Mouse (Mus musculus): Measurements from ENCODE around the gene B3gnt8. TPM values are rescaled to one million over a fixed set of nuclear protein-coding genes. Genes with fewer than 3 reads are reported as not detected.

B3gnt8 gene
- total RNA-seq, 2 experiments from 2014 or later: 1.5 to 1.6 TPM

DNA sequence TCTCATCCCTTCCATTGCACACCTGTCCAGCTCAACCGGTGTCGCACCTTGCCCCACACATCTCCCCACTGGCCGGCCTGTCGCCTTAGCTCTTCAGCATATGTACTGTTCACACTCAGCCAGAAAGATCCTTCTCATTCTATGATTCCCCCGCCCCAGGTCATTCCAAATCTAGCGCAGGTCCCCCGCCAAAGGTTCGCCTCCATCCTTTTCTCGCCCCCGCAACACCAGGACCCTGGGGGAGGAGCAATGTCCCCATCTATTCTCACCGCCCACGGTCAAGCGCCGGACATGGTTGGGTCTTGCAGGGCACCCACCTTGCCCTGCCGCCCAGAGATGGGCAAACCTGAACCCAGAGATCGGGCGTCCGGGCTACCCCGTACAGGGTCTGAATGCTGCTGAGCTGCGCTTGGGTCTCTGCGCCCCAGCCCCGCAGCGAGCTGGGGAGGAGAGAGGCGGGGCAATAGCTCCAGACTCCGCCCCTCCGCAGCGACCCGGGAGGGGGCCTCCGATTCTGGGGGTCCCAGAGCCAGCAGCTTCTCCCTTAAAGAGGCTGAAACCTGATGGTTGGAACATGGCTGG is 48.4 kb downstream of the B3gnt8 start, which contains the start of gene Tmem91:
Gene Tmem91, minus strand, starts transcription at position 448 of the 582 bp plus-strand sequence.
- intact Hi-C loops (cut with DNase I): no loop called here
- no peak for DNase-seq
- Histone ChIP-seq H3K4me3 (peak within 1 kb of the TSS; percentile 60), H3K27ac (no peak within 1 kb of the TSS)
- no peak for TF ChIP-seq CTCF (IDR thresholded peaks at IDR 0.05)

DNA sequence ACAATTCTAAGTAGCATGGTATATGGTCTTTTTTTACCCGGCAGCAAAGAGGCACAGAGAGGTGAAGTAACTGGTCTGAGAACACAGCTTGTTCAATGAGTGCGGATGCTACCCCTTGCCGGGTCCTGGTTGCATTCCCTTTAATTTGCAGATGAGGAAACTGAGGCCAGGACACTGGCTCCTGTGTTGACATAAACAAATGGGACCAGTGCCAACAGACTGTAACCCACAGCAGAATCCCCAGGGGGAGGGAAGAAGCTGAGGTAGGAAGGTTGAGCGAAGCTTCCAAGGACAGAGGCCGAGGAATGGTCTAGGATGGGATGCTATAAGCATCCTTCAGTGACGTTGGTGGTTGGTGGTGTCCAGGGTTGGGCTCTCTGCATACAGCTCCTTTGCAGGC is 49.0 kb downstream of the B3gnt8 start:
- no peak for DNase-seq
- Histone ChIP-seq H3K4me3 (no peak overlapping the region), H3K27ac (no peak overlapping the region)
- intact Hi-C loops (cut with DNase I): no loop called here
- TF ChIP-seq CTCF (IDR thresholded peaks at IDR 0.05): no peak

DNA sequence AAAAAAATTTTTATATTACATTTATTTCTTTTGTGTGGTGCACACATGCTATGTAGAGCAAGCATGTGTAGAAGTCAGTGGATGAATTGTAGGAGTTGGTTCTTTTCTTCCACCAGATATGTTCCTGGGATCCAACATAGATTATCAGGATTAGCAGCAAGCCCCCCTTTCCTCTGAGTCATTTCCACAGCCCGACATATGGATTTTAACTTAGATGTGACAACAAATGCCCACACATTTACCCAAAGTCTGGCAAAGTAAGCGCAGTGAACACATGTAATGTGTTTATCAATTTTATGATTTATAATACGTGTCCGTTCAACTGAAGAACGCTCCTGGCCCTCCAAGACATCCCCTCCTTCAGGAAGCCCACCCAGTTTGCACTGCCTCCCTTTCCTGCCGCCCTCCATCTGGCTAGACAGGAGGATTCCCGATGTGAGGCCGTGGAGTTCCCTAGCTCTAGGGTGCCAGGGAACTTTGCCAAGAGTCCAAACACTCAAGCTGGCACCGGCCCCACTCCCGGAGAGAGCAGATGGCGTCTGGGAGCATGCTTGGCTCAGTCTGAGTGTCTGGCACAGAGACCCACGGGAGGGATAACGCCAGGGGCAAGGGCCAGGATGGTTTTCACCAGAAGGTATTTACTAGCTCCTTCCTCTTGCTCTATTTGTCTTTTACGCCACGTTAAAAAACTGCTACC is 49.8 kb downstream of the B3gnt8 start:
- intact Hi-C loops (cut with DNase I): no loop called here
- no peak for TF ChIP-seq CTCF (IDR thresholded peaks at IDR 0.05)
- H3K27ac ChIP-seq: no peak overlapping the region

DNA sequence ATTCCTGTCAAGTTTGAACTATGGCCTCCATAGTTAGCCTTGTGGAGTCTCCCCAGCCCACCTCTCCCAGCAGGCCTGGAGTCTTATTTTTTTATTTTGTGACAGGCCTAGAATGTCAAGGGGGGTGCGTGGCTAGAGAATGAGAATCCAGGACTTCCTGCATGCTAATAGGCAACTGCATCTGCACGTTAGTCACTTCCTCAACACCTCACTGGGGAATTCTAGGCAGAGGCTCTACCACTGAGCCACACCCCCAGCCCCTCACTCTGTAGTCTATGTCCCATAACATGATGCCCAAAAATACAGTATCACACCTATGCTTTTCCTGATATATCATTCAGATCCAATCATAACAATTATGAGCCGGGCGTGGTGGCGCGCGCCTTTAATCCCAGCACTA is 50.6 kb downstream of the B3gnt8 start:
- intact Hi-C loops (cut with DNase I): no loop called here
- H3K27ac ChIP-seq: no peak overlapping the region
- DNase-seq: no peak

More for the DNA sequence above, 49.8 kb downstream of the B3gnt8 start:
- H3K4me3 ChIP-seq: peak overlapping the region; percentile 26; the same call in 1 of the 2 replicates
- peak; percentile 85 for DNase-seq

DNA sequence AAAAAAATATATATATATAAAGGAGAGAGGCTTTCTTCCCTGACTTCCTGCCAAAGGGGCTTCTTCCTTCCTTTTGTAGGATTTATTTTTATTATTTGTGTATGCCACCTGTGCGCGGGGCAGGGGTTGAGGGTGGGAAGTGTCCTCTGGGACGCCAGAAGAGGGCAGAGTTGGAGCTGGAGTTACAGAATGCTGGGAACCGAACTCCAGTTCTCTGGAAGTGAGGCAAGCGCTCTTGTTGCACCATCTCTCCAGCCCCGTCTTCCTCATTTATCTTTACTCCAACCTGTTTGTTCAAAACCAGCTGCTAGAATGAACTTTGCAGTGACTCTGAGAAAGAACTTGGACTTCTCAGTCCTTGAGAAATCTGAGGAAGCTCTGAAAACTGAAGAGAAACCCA is 53.5 kb downstream of the B3gnt8 start:
- no peak for DNase-seq
- intact Hi-C loops (cut with DNase I): no loop called here
- H3K4me3 ChIP-seq: peak overlapping the region; percentile 97
- TF ChIP-seq CTCF (IDR thresholded peaks at IDR 0.05): peak; percentile 24; the same call in 1 of the 2 replicates
- H3K27ac ChIP-seq: peak overlapping the region; percentile 97

More for the DNA sequence above, 50.6 kb downstream of the B3gnt8 start:
- TF ChIP-seq CTCF (IDR thresholded peaks at IDR 0.05): no peak
- no peak overlapping the region for H3K4me3 ChIP-seq

DNA sequence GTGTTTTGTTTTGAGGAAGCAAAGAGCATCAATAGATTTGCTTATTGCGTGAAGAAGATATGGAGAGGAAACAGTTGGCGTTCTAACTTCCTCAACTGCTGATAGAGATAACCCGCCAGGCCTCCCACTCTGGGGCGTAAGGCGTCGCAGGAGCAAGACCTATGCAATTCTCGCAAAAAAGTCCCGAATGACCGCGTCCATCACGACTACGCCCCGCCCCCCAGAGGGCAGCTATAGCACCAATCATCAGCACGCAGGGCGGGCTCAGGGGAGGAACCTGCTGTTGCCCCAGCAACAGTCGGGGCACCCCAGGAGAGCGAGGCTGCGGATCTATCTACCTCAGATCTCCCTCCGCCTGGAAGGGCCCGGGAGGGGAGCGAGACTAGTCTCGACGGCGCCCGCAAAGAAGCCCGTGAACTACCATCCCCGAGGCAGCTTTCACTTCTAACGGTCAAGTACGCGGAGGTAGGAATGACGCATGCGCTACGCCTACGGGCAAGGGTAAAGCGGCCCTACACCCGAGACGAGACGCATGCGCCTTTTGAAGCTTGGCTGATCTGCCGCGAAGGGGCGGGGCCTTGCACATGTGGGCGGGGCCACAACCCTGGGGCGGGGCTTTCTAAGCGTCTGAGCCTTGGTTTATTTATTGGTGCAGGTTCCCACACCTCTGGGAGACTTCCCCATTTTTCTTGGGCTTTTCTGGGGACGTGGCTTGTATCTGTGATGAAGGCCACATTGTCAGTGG is 54.2 kb downstream of the B3gnt8 start, which contains the start of gene B9d2:
Gene B9d2, plus strand, starts transcription at position 267 of the 745 bp plus-strand sequence.
- peak within 1 kb of the TSS; percentile 97 for H3K4me3 ChIP-seq
- intact Hi-C loops (cut with DNase I): no loop called here
- H3K27ac ChIP-seq: peak within 1 kb of the TSS; percentile 97
- TF ChIP-seq CTCF (IDR thresholded peaks at IDR 0.05): no peak
- peak; percentile 96 for DNase-seq

DNA sequence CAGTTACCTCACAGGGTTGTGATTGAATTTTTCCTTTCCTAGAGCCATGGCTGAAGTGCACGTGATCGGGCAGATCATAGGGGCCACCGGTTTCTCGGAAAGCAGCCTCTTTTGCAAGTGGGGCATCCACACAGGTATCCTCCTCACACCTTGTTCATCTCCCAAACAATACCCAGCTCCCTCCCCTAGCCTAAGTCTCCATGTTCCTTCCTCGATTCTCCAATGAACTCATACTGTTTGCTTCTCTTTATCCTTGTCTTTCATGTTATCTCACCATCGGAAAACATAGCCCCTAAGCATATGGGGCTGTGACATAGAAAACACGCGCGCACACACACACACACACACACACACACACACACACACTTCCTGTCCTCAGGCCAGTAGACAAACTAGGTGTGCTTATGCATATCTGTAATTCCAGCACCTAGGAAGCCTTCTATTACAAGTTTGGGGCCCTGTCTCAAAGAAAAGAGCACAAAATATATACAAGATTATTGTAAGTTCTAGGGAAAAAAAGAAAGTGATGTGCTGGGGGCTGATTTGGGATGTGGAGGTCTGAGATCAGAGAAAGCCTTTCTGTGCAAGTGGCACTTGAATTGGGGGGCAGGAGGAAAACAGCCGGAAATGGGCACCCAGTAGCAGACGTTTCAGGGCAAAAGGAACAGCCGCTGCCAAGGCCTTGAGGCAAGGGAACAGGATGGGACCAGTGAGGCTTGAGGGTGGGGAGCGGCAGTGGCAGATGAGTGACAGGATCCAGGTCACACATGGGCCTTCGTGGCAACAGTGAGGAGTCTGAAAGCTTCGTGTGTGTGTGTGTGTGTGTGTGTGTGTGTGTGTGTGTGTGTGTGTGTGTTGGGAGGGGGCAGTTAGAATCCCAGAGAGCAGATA is 55.1 kb downstream of the B3gnt8 start:
- intact Hi-C loops (cut with DNase I): no loop called here
- DNase-seq: no peak
- Histone ChIP-seq H3K4me3 (peak overlapping the region; percentile 97), H3K27ac (peak overlapping the region; percentile 97; the same call in 1 of the 2 replicates)
- TF ChIP-seq CTCF (IDR thresholded peaks at IDR 0.05): no peak

DNA sequence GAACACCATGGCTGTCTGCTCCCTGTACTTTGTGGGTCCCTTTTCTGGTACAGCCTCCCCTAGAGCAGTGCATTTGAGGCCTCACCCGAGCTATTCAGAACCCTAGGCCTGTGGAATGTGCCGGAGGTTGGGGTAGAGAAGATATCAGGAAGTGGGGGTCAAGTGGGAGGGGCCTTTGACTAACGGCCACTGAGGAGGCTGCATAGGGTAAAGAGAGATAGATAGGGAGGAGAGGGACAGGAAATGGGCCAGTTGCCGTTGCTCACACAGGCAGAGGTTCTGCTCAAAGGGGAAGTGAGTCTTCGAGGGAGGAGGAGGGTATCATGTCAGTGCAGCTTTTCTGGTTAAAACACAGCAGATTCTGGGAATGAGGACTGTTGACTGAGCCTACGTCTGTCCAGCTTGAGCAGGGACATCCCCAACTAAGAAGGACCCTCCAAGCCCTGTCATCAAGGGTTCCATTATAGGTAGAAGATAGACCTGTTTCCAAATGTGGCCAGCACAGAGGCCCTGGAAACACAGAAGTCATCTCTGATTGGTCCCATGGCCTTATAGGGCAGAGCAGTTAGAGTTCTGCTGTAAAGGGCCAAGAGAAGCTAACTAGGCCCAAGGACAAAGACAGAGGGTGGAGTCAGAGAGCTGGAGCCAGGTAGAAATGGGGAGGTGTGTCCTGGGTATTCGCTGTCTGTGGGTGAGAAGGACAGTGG is 57.2 kb downstream of the B3gnt8 start:
- no peak overlapping the region for H3K4me3 ChIP-seq
- DNase-seq: no peak
- no peak overlapping the region; the same call in 1 of the 2 replicates for H3K27ac ChIP-seq
- TF ChIP-seq CTCF (IDR thresholded peaks at IDR 0.05): no peak
- intact Hi-C loops (cut with DNase I): no loop called here

DNA sequence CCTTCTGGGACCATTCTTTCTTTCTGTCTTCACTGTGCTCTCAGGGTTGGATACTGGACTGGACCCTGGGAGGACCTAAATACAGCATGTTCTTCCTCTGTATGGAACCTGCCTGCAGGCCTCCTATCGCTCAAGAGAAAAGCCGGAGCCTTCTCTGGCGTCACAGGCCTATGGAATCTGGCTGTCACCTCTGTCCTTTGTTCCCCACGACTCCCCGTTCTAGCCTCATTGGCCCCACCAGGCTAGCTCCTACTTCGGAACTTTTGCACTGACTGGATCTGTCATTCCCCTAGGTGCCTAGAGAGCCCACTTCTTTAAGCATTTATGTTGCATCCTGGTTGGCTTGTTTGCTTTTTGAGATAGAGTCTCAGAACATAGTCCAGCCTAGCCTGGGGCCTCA is 58.2 kb downstream of the B3gnt8 start:
- intact Hi-C loops (cut with DNase I): no loop called here
- no peak overlapping the region for H3K27ac ChIP-seq
- no peak for TF ChIP-seq CTCF (IDR thresholded peaks at IDR 0.05)

More for the DNA sequence above, 58.2 kb downstream of the B3gnt8 start:
- no peak overlapping the region for H3K4me3 ChIP-seq
- no peak for DNase-seq

Other genes with a start within 250 kb of the B3gnt8 start
- 10 to 100 TPM; 13.4 to 17.9 TPM for gene Lipe, start 227.9 kb upstream of the B3gnt8 start, total RNA-seq (2021)
- gene Cxcl17, start 213.8 kb upstream of the B3gnt8 start, total RNA-seq (2021): not detected
- 1 to 10 TPM; 4.0 to 6.2 TPM for gene Ceacam1, start 149.1 kb upstream of the B3gnt8 start, total RNA-seq (2021)
- 1 to 10 TPM in 1 of 2 experiments, under 1 TPM in 1; 0.43 to 1.4 TPM for gene Ceacam2, start 86.8 kb upstream of the B3gnt8 start, total RNA-seq (2021)
- not detected for gene Erich4, start 10.8 kb upstream of the B3gnt8 start, total RNA-seq (2021)
- gene Dmac2, start 7.2 kb upstream of the B3gnt8 start, total RNA-seq (2021): 10 to 100 TPM; 33.7 to 54.2 TPM
- gene Bckdha, start 32.3 kb downstream of the B3gnt8 start, total RNA-seq (2021): 100 to 1,000 TPM; 103 to 152 TPM
- gene Exosc5, start 32.5 kb downstream of the B3gnt8 start, total RNA-seq (2021): 10 to 100 TPM; 24.1 to 24.3 TPM
- not detected for gene Tmem91, start 48.5 kb downstream of the B3gnt8 start, total RNA-seq (2021)
- gene B9d2, start 54.1 kb downstream of the B3gnt8 start, total RNA-seq (2021): 1 to 10 TPM; 8.7 to 9.7 TPM
- 1 to 10 TPM; 4.6 to 6.6 TPM for gene Tgfb1, start 60.3 kb downstream of the B3gnt8 start, total RNA-seq (2021)
- 10 to 100 TPM; 39.4 to 44.3 TPM for gene Ccdc97, start 92.4 kb downstream of the B3gnt8 start, total RNA-seq (2021)
- 10 to 100 TPM; 66.3 to 72.8 TPM for gene Hnrnpul1, start 128.1 kb downstream of the B3gnt8 start, total RNA-seq (2021)
- gene Axl, start 162.1 kb downstream of the B3gnt8 start, total RNA-seq (2021): 10 to 100 TPM; 39.9 to 48.6 TPM
- under 1 TPM; 0.10 to 0.56 TPM for gene Cyp2s1, start 190.3 kb downstream of the B3gnt8 start, total RNA-seq (2021)